Mouse (Mus musculus): ENCODE results near the gene Olfr1289. TPM values are rescaled to one million over a fixed set of nuclear protein-coding genes. Genes with fewer than 3 reads are reported as not detected.

The Olfr1289 gene
- not detected in 2 replicates for polyA plus RNA-seq (2015; fragmentation: Nextera tagmentation; extraction: Ambion mirVana)

DNA sequence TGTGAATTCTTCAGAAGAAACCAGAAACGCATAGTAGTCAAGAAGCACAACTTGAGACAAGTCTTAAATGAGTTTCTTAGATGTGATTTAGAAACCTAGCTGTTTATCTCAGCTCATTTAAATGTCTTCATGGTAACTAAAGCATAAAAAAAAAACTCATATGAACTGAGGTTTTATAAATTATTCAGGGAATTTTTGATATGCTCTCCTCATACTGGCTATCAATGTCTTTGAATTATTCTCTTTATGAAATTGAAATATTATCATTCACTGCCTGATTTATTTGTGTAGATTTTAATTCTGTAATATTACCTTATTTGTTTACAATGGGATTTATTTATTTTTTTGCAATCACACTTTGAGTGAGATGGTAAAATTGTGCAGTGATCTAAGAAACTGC, at the start of gene Olfr1289:
Gene Olfr1289 (plus strand): TSS at position 301 of the 400 bp plus-strand sequence.

DNA sequence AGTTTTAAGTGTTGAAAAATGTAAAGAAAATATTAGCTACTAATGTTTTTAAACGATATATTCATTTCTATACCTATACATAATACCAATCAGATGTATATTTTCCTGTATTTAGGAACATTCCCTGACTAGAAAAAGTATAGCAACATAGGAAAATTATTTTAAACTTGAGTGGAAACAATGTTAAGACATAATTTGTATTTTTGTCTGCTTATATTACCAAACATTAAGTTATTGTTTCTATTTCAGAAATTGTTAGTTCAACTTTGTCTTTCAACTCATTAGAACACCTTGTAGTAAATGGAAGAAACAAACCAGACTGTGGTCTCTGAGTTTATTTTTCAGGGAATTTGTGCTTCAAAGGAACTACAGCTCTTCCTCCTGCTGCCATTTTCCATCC, 31.8 kb upstream of the Olfr1289 start, which contains the start of gene Olfr1287:
Gene Olfr1287 (plus strand): TSS at position 301 of the 400 bp plus-strand sequence.

DNA sequence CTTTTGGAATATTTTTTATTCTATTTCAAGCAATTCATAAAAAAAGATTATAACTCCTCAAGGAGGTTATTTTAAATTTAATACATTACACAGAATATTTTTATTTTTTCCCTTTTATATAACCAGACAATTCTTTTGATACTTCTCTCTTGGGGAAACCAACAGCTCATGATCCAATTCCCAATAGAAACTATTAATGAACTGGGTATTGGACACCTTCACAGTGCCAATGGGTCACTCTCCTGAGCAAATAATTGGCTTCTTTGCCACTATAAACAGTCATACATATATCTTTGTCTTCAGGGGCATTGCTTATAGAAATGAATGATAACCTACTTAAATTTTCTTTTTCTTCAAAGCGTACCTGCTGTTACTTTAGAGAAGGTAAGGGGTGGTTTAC, 6.8 kb upstream of the Olfr1289 start, which contains the start of gene Olfr1288:
Gene Olfr1288 (plus strand): TSS at position 301 of the 400 bp plus-strand sequence.

DNA sequence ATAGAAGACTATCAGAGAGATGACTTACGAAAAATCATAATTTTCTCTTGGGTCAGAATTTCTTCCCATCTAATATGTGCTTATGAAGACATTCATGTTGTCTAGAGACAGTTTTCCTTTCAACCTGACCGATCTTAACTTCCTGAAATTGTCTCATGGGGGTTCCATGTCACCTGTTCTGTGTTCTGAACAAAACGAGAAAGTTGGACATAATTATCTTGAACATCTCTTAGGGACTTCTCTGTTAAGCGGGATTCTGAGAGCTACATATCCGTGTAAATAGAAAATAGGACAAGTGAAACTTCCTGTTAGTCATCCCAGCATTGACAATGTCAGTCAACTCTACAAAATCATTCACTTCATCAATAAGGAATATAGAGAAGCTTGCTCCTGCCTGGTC, 13.1 kb downstream of the Olfr1289 start, which contains the start of gene Olfr1290:
Gene Olfr1290 (minus strand): TSS at position 101 of the 400 bp plus-strand sequence.

GRCm38 (mm10) chr2:111496880-111497279, 16.3 kb downstream of the Olfr1289 start, which contains the start of gene Olfr1291-ps1:
Olfr1291-ps1 (plus strand) TSS chr2:111497180.

GRCm38 (mm10) chr2:111524903-111525302, 44.3 kb downstream of the Olfr1289 start, which contains the start of gene Olfr1293-ps:
Olfr1293-ps (plus strand) TSS chr2:111525203.

Other genes with a start within 250 kb of the Olfr1289 start
- not detected in 2 replicates for gene Olfr1275, start 245.5 kb upstream of the Olfr1289 start, polyA plus RNA-seq (2015; fragmentation: Nextera tagmentation; extraction: Ambion mirVana)
- gene Olfr1276, start 226.3 kb upstream of the Olfr1289 start, polyA plus RNA-seq (2015; fragmentation: Nextera tagmentation; extraction: Ambion mirVana): not detected in 2 replicates
- not detected in 2 replicates for gene Olfr1277, start 206.7 kb upstream of the Olfr1289 start, polyA plus RNA-seq (2015; fragmentation: Nextera tagmentation; extraction: Ambion mirVana)
- not detected in 2 replicates for gene Olfr1278, start 190.7 kb upstream of the Olfr1289 start, polyA plus RNA-seq (2015; fragmentation: Nextera tagmentation; extraction: Ambion mirVana)
- not detected in 2 replicates for gene Olfr1279, start 180.2 kb upstream of the Olfr1289 start, polyA plus RNA-seq (2015; fragmentation: Nextera tagmentation; extraction: Ambion mirVana)
- gene Olfr1280, start 166.8 kb upstream of the Olfr1289 start, polyA plus RNA-seq (2015; fragmentation: Nextera tagmentation; extraction: Ambion mirVana): not detected in 2 replicates
- not detected in 2 replicates for gene Olfr1281, start 154.3 kb upstream of the Olfr1289 start, polyA plus RNA-seq (2015; fragmentation: Nextera tagmentation; extraction: Ambion mirVana)
- not detected in 2 replicates for gene Olfr1282, start 144.7 kb upstream of the Olfr1289 start, polyA plus RNA-seq (2015; fragmentation: Nextera tagmentation; extraction: Ambion mirVana)
- not detected in 2 replicates for gene Olfr1283, start 114.0 kb upstream of the Olfr1289 start, polyA plus RNA-seq (2015; fragmentation: Nextera tagmentation; extraction: Ambion mirVana)
- gene Olfr1284, start 105.3 kb upstream of the Olfr1289 start, polyA plus RNA-seq (2015; fragmentation: Nextera tagmentation; extraction: Ambion mirVana): not detected in 2 replicates
- gene Olfr1286, start 57.7 kb upstream of the Olfr1289 start, polyA plus RNA-seq (2015; fragmentation: Nextera tagmentation; extraction: Ambion mirVana): not detected in 2 replicates
- not detected in 2 replicates for gene Olfr1287, start 31.7 kb upstream of the Olfr1289 start, polyA plus RNA-seq (2015; fragmentation: Nextera tagmentation; extraction: Ambion mirVana)
- not detected in 2 replicates for gene Olfr1288, start 6.7 kb upstream of the Olfr1289 start, polyA plus RNA-seq (2015; fragmentation: Nextera tagmentation; extraction: Ambion mirVana)
- gene Olfr1290, start 13.0 kb downstream of the Olfr1289 start, polyA plus RNA-seq (2015; fragmentation: Nextera tagmentation; extraction: Ambion mirVana): not detected in 2 replicates
- gene Olfr1291-ps1, start 16.4 kb downstream of the Olfr1289 start, polyA plus RNA-seq (2015; fragmentation: Nextera tagmentation; extraction: Ambion mirVana): not detected in 2 replicates
- gene Olfr1293-ps, start 44.4 kb downstream of the Olfr1289 start, polyA plus RNA-seq (2015; fragmentation: Nextera tagmentation; extraction: Ambion mirVana): not detected in 2 replicates
- gene Olfr1294, start 59.5 kb downstream of the Olfr1289 start, polyA plus RNA-seq (2015; fragmentation: Nextera tagmentation; extraction: Ambion mirVana): not detected in 2 replicates
- gene Olfr1295, start 88.9 kb downstream of the Olfr1289 start, polyA plus RNA-seq (2015; fragmentation: Nextera tagmentation; extraction: Ambion mirVana): not detected in 2 replicates
- not detected in 2 replicates for gene Olfr1297, start 145.7 kb downstream of the Olfr1289 start, polyA plus RNA-seq (2015; fragmentation: Nextera tagmentation; extraction: Ambion mirVana)
- gene Olfr1298, start 168.4 kb downstream of the Olfr1289 start, polyA plus RNA-seq (2015; fragmentation: Nextera tagmentation; extraction: Ambion mirVana): not detected in 2 replicates
- not detected in 2 replicates for gene Olfr1299, start 180.6 kb downstream of the Olfr1289 start, polyA plus RNA-seq (2015; fragmentation: Nextera tagmentation; extraction: Ambion mirVana)

All from neural tube, postnatal 0 days (tissue).